Mouse (Mus musculus) midbrain, embryonic 16.5 days (tissue): ENCODE measurements at regions not wholly inside any gene's neighbourhood (a gene's known extent, or its start where the extent isn't known, plus 50 kb on each side); places are given as distances from the start of the nearest gene placed in this dataset.

ENCODE experiments used
- ATAC-seq: fragments of 200-750 bp; cut with Nextera tagmentation; 2 replicates; pipeline ENCODE4 v1.8.0; 2017; ENCODE audit warnings: moderate TSS enrichment
- H3K27ac ChIP-seq: fragments of 300-500 bp; sonication (generic); 2 replicates; pipeline ENCODE4 v1.5.1; 2014; ENCODE audit warnings: mild to moderate bottlenecking, low read length, mixed read lengths
- H3K27me3 ChIP-seq: fragments of 300-500 bp; sonication (generic); 2 replicates; pipeline ENCODE4 v1.6.1; 2014; ENCODE audit warnings: low read depth, low read length, mixed read lengths; ENCODE audit not compliant: control insufficient read depth, insufficient read depth
- H3K36me3 ChIP-seq: fragments of 300-500 bp; sonication (generic); 2 replicates; pipeline ENCODE4 v1.6.1; 2014; ENCODE audit warnings: mild to moderate bottlenecking, low read length, moderate library complexity, mixed read lengths; ENCODE audit not compliant: control insufficient read depth, insufficient read depth
- H3K4me1 ChIP-seq: fragments of 300-500 bp; sonication (generic); 2 replicates; pipeline ENCODE4 v1.6.1; 2014; ENCODE audit warnings: mild to moderate bottlenecking, low read length, mixed read lengths; ENCODE audit not compliant: control insufficient read depth, insufficient read depth
- H3K4me2 ChIP-seq: fragments of 300-500 bp; sonication (generic); 2 replicates; pipeline ENCODE4 v1.6.1; 2014; ENCODE audit warnings: mild to moderate bottlenecking, low read length, mixed read lengths
- H3K4me3 ChIP-seq: fragments of 300-500 bp; sonication (generic); 2 replicates; pipeline ENCODE4 v1.5.1; 2014; ENCODE audit warnings: low read depth, mild to moderate bottlenecking, low read length, moderate library complexity, mixed read lengths
- H3K9ac ChIP-seq: fragments of 300-500 bp; sonication (generic); 2 replicates; pipeline ENCODE4 v1.6.1; 2014; ENCODE audit warnings: low read depth, low read length, mixed read lengths
- H3K9me3 ChIP-seq: fragments of 300-500 bp; sonication (generic); replicated peaks from 2 replicates; pipeline ENCODE4 v1.6.1; 2014; ENCODE audit warnings: mild to moderate bottlenecking, low read length, mixed read lengths; ENCODE audit not compliant: control insufficient read depth, poor library complexity, severe bottlenecking
- WGBS: fragments of 180-500 bp; shearing (Covaris S2); extraction: QIAGEN DNeasy Blood & Tissue Kit; methylation state at CpG from one replicate; pipeline ENCODE4 v1.1.7; 2014; 5-methylcytosine and 5-hydroxymethylcytosine counted together

- Histone ChIP-seq H3K36me3 (no peaks in the 10 kb centered on the region), H3K4me1 (no peaks in the 10 kb centered on the region), H3K9ac (no peak overlapping the region)
Measured at GRCm38 (mm10) chr11:42857687-42858086, 177.9 kb upstream of the Gm9972 start.

GRCm38 (mm10) chr11:42874056-42874455, 161.5 kb upstream of the Gm9972 start:
- no peaks in the 10 kb centered on the region for H3K36me3 ChIP-seq
- H3K27me3 ChIP-seq = no peaks in the 10 kb centered on the region
- H3K4me1 ChIP-seq = no peaks in the 10 kb centered on the region
- no peak overlapping the region for H3K4me2 ChIP-seq
- H3K27ac ChIP-seq = no peak overlapping the region
- no peak for ATAC-seq
- WGBS = 81% methylated on average over 2 of the region's 2 CpGs
- H3K9me3 ChIP-seq = no peaks in the 10 kb centered on the region
- H3K9ac ChIP-seq = no peak overlapping the region
- H3K4me3 ChIP-seq = no peak overlapping the region

More at GRCm38 (mm10) chr11:42857687-42858086, 177.9 kb upstream of the Gm9972 start:
- no peak for ATAC-seq
- Histone ChIP-seq H3K4me3 (no peak overlapping the region), H3K9me3 (no peaks in the 10 kb centered on the region), H3K27me3 (no peaks in the 10 kb centered on the region), H3K4me2 (no peak overlapping the region), H3K27ac (no peak overlapping the region)

- Histone ChIP-seq H3K9ac (no peak overlapping the region), H3K4me2 (no peak overlapping the region), H3K4me3 (no peak overlapping the region), H3K4me1 (no peaks in the 10 kb centered on the region), H3K9me3 (no peaks in the 10 kb centered on the region), H3K27me3 (no peaks in the 10 kb centered on the region), H3K36me3 (no peaks in the 10 kb centered on the region), H3K27ac (no peak overlapping the region)
- WGBS = 90% methylated on average over 4 of the region's 4 CpGs
- no peak for ATAC-seq
Measured at GRCm38 (mm10) chr11:42900024-42900423, 135.5 kb upstream of the Gm9972 start.

GRCm38 (mm10) chr11:42903459-42904012, 132.0 kb upstream of the Gm9972 start:
- no peak overlapping the region for H3K9ac ChIP-seq
- WGBS = 71% methylated on average over 5 of the region's 5 CpGs
- H3K36me3 ChIP-seq = no peaks in the 10 kb centered on the region
- ATAC-seq = no peak
- no peak overlapping the region for H3K4me2 ChIP-seq
- H3K9me3 ChIP-seq = no peaks in the 10 kb centered on the region
- H3K27ac ChIP-seq = no peak overlapping the region
- no peaks in the 10 kb centered on the region for H3K4me1 ChIP-seq
- no peaks in the 10 kb centered on the region for H3K27me3 ChIP-seq
- no peak overlapping the region for H3K4me3 ChIP-seq

- 86% methylated on average over 2 of the region's 2 CpGs for WGBS
- no peak for ATAC-seq
- no peak overlapping the region for H3K4me2 ChIP-seq
- no peak overlapping the region for H3K9ac ChIP-seq
- no peaks in the 10 kb centered on the region for H3K36me3 ChIP-seq
- H3K9me3 ChIP-seq = no peaks in the 10 kb centered on the region
- no peaks in the 10 kb centered on the region for H3K4me1 ChIP-seq
- no peaks in the 10 kb centered on the region for H3K27me3 ChIP-seq
- H3K27ac ChIP-seq = no peak overlapping the region
- H3K4me3 ChIP-seq = no peak overlapping the region
Measured at GRCm38 (mm10) chr11:42905561-42905960, 130.0 kb upstream of the Gm9972 start.

- no peak overlapping the region for H3K4me2 ChIP-seq
- H3K9me3 ChIP-seq = no peaks in the 10 kb centered on the region
- no peak for ATAC-seq
- WGBS = 94% methylated on average over 3 of the region's 3 CpGs
- no peaks in the 10 kb centered on the region for H3K36me3 ChIP-seq
- no peaks in the 10 kb centered on the region for H3K4me1 ChIP-seq
- H3K27ac ChIP-seq = no peak overlapping the region
- no peak overlapping the region for H3K9ac ChIP-seq
- H3K27me3 ChIP-seq = no peaks in the 10 kb centered on the region
- H3K4me3 ChIP-seq = no peak overlapping the region
Measured at GRCm38 (mm10) chr11:42906020-42906419, 129.5 kb upstream of the Gm9972 start.

GRCm38 (mm10) chr11:42916421-42917181, 118.9 kb upstream of the Gm9972 start:
- Histone ChIP-seq H3K27ac (no peak overlapping the region), H3K4me3 (no peak overlapping the region), H3K9ac (no peak overlapping the region), H3K4me1 (no peaks in the 10 kb centered on the region), H3K27me3 (no peaks in the 10 kb centered on the region), H3K36me3 (no peaks in the 10 kb centered on the region), H3K4me2 (no peak overlapping the region), H3K9me3 (no peaks in the 10 kb centered on the region)
- 55% methylated on average over 2 of the region's 2 CpGs for WGBS
- ATAC-seq = no peak

- no peak overlapping the region for H3K9ac ChIP-seq
- no peaks in the 10 kb centered on the region for H3K27me3 ChIP-seq
- no peaks in the 10 kb centered on the region for H3K36me3 ChIP-seq
- H3K9me3 ChIP-seq = no peaks in the 10 kb centered on the region
- H3K27ac ChIP-seq = no peak overlapping the region
- H3K4me1 ChIP-seq = no peaks in the 10 kb centered on the region
- no peak overlapping the region for H3K4me3 ChIP-seq
- no peak for ATAC-seq
- no peak overlapping the region for H3K4me2 ChIP-seq
- WGBS = 95% methylated on average over 1 of the region's 1 CpGs
Measured at GRCm38 (mm10) chr11:42919221-42919620, 116.3 kb upstream of the Gm9972 start.

GRCm38 (mm10) chr11:42927156-42927555, 108.4 kb upstream of the Gm9972 start:
- no peak for ATAC-seq
- H3K27ac ChIP-seq = no peak overlapping the region
- H3K4me2 ChIP-seq = no peak overlapping the region
- H3K9me3 ChIP-seq = no peaks in the 10 kb centered on the region
- H3K9ac ChIP-seq = no peak overlapping the region
- H3K4me3 ChIP-seq = no peak overlapping the region
- H3K36me3 ChIP-seq = no peaks in the 10 kb centered on the region
- 87% methylated on average over 5 of the region's 5 CpGs for WGBS
- H3K4me1 ChIP-seq = no peaks in the 10 kb centered on the region
- no peaks in the 10 kb centered on the region for H3K27me3 ChIP-seq
